Mouse (Mus musculus) layer of hippocampus, adult 2 months (tissue): ENCODE results near the gene Arap2. TPM values are rescaled to one million over a fixed set of nuclear protein-coding genes. Genes with fewer than 3 reads are reported as not detected.
A peak's percentile ranks its signal among the peaks of the same experiment; 100 is the strongest.
"Not testable (repeated sequence)": the region's sequence is repeated elsewhere in the genome, so short reads cannot be mapped to it uniquely, and the experiment has no call there.

Experiments used
- DNase-seq, 2 experiments: peaks; one replicate each; pipeline ENCODE4 v3.0.0; 2022; ENCODE audit warnings: low spot score in 2 of 2
- H3K27ac ChIP-seq: fragments of 200-600 bp; 2 replicates; pipeline ENCODE4 v1.8.1; 2022
- H3K4me3 ChIP-seq: fragments of 200-600 bp; 2 replicates; pipeline ENCODE4 v1.8.1; 2022; ENCODE audit warnings: mild to moderate bottlenecking
- CTCF ChIP-seq: fragments of 200-600 bp; conservative IDR thresholded peaks from 2 replicates; pipeline ENCODE4 v1.8.1; 2022; ENCODE audit warnings: antibody characterized with exemption, mild to moderate bottlenecking, moderate library complexity
- total RNA-seq, 2 experiments: library from RNA; stranded (reverse); gene quantifications; 2 replicates each; pipeline ENCODE4 v1.2.3; 2021

Gene Arap2
- total RNA-seq, 2 experiments from 2014 or later: 48.6 to 49.8 TPM

- no peak for TF ChIP-seq CTCF
- H3K4me3 ChIP-seq: peak overlapping the region; percentile 13; the same call in 1 of the 2 replicates
- H3K27ac ChIP-seq: peak overlapping the region; percentile 94
- no peak for DNase-seq
Measured at GRCm38 (mm10) chr5:62763046-62763445, 2.9 kb downstream of the Arap2 start.

GRCm38 (mm10) chr5:62762298-62762960 lies 3.5 kb downstream of the Arap2 start:
- no peak for DNase-seq
- peak overlapping the region; percentile 94 for H3K27ac ChIP-seq
- no peak overlapping the region for H3K4me3 ChIP-seq
- TF ChIP-seq CTCF: no peak

- Histone ChIP-seq H3K4me3 (no peak overlapping the region), H3K27ac (peak overlapping the region; percentile 21)
- DNase-seq: no peak
- no peak for TF ChIP-seq CTCF
Measured at GRCm38 (mm10) chr5:62760791-62761504, 5.0 kb downstream of the Arap2 start.

- no peak for DNase-seq
- Histone ChIP-seq H3K27ac (peak overlapping the region; percentile 54), H3K4me3 (no peak overlapping the region)
- TF ChIP-seq CTCF: no peak
Measured at GRCm38 (mm10) chr5:62755808-62756527, 10.0 kb downstream of the Arap2 start.

GRCm38 (mm10) chr5:62752934-62753333 lies 13.0 kb downstream of the Arap2 start:
- no peak for TF ChIP-seq CTCF
- no peak overlapping the region for H3K4me3 ChIP-seq
- DNase-seq: no peak
- peak overlapping the region; percentile 48; the same call in 1 of the 2 replicates for H3K27ac ChIP-seq

- Histone ChIP-seq H3K4me3 (no peak overlapping the region), H3K27ac (0 out of 2 replicates have a peak overlapping the region, but pooled peaks have one; percentile 0)
- no peak for DNase-seq
- no peak for TF ChIP-seq CTCF
Measured at GRCm38 (mm10) chr5:62751692-62752091, 14.3 kb downstream of the Arap2 start.

- Histone ChIP-seq H3K27ac (peak overlapping the region; percentile 71), H3K4me3 (no peak overlapping the region)
- TF ChIP-seq CTCF: no peak
- DNase-seq: no peak
Measured at GRCm38 (mm10) chr5:62748168-62748567, 17.8 kb downstream of the Arap2 start.

GRCm38 (mm10) chr5:62743220-62743922 lies 22.6 kb downstream of the Arap2 start:
- no peak overlapping the region for H3K27ac ChIP-seq
- DNase-seq: no peak
- no peak overlapping the region for H3K4me3 ChIP-seq
- no peak for TF ChIP-seq CTCF

- no peak for DNase-seq
- no peak overlapping the region for H3K4me3 ChIP-seq
- peak overlapping the region; percentile 37; the same call in 1 of the 2 replicates for H3K27ac ChIP-seq
- TF ChIP-seq CTCF: no peak
Measured at GRCm38 (mm10) chr5:62739451-62740415, 26.2 kb downstream of the Arap2 start.

GRCm38 (mm10) chr5:62730573-62730972 lies 35.4 kb downstream of the Arap2 start:
- H3K27ac ChIP-seq, DNase-seq, H3K4me3 ChIP-seq: not testable (repeated sequence)

GRCm38 (mm10) chr5:62725551-62725950 lies 40.4 kb downstream of the Arap2 start:
- no peak for TF ChIP-seq CTCF
- DNase-seq: no peak
- Histone ChIP-seq H3K4me3 (no peak overlapping the region), H3K27ac (no peak overlapping the region)
